Mouse (Mus musculus) G1E (cell line): ENCODE measurements at regions not wholly inside any gene's neighbourhood (a gene's known extent, or its start where the extent isn't known, plus 50 kb on each side); places are given as distances from the start of the nearest gene placed in this dataset.
"Not testable (repeated sequence)": the region's sequence is repeated elsewhere in the genome, so short reads cannot be mapped to it uniquely, and the experiment has no call there.

Source experiments
- ATAC-seq: 2 replicates; pipeline ENCODE4 v1.8.0; 2016; ENCODE audit warnings: mild to moderate bottlenecking; ENCODE audit not compliant: insufficient number of reproducible peaks, poor library complexity, low FRiP score, severe bottlenecking; ENCODE audit errors: extremely low read depth
- DNase-seq: peaks from one replicate; pipeline ENCODE4 v3.0.0; 2012; ENCODE audit warnings: low spot score
- H3K27me3 ChIP-seq: 2 replicates; pipeline ENCODE4 v1.6.1; 2012; ENCODE audit warnings: mild to moderate bottlenecking, low read length, inconsistent platforms; ENCODE audit not compliant: insufficient read depth
- H3K36me3 ChIP-seq: replicated peaks from 2 replicates; pipeline ENCODE3; 2012; ENCODE audit warnings: mild to moderate bottlenecking, inconsistent platforms
- H3K4me1 ChIP-seq: 2 replicates; pipeline ENCODE4 v1.6.1; 2012; ENCODE audit warnings: low read depth, low read length, inconsistent platforms, mixed read lengths; ENCODE audit not compliant: insufficient read depth
- H3K4me3 ChIP-seq: 2 replicates; pipeline ENCODE4 v1.5.1; 2012; ENCODE audit warnings: low read depth, mild to moderate bottlenecking, inconsistent platforms, low read length, moderate library complexity, mixed read lengths
- H3K9me3 ChIP-seq: replicated peaks from 2 replicates; pipeline ENCODE4 v1.6.1; 2012; ENCODE audit warnings: inconsistent platforms
- CTCF ChIP-seq: IDR thresholded peaks from 2 replicates; pipeline ENCODE4 v1.5.1; 2012; ENCODE audit warnings: low read depth, low read length, inconsistent platforms, mixed read lengths
- GATA1 ChIP-seq: IDR thresholded peaks from 2 replicates; pipeline ENCODE4 v1.6.1; 2012; ENCODE audit warnings: borderline replicate concordance, low read length, inconsistent platforms, mixed read lengths
- GATA2 ChIP-seq: IDR thresholded peaks from 2 replicates; pipeline ENCODE4 v1.6.1; 2012; ENCODE audit warnings: low read depth, low read length, inconsistent platforms, borderline replicate concordance
- POLR2AphosphoS5 ChIP-seq: IDR thresholded peaks from 2 replicates; pipeline ENCODE4 v1.6.1; 2012; ENCODE audit warnings: low read depth, low read length, inconsistent platforms; ENCODE audit not compliant: insufficient replicate concordance
- TAL1 ChIP-seq: conservative IDR thresholded peaks from 2 replicates; pipeline ENCODE4 v1.6.1; 2012; ENCODE audit warnings: low read depth, low read length, inconsistent platforms, mixed read lengths

GRCm38 (mm10) chr17:4024384-4024783 lies 328.3 kb upstream of the Nox3 start:
- Histone ChIP-seq H3K36me3 (no peaks in the 10 kb centered on the region), H3K9me3 (no peaks in the 10 kb centered on the region), H3K27me3 (no peaks in the 10 kb centered on the region), H3K4me3 (no peak overlapping the region), H3K4me1 (no peaks in the 10 kb centered on the region)
- TF ChIP-seq GATA1 (no peak), TAL1 (no peak), CTCF (no peak), GATA2 (no peak)
- DNase-seq (no peak), ATAC-seq (no peak)

DNA sequence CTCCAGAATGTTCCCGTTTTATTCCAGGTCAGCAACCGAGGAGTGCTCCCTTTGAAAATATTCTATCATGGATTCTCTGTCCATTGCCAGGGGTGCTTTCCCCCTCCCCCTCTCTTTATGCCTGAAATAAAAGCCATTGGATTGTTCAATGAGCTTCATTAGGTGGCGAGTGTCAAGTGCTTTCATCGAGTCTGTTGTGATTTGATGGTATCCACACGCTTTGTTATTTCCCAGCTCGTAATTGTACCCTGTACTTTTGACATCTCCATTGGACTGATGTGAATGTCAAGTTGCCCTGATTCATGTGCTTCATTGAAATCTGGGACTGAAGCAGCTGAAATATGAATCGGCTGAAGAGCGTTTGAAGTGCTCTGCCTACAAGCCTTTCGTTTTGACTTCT lies 333.1 kb upstream of the Nox3 start:
- no peak for DNase-seq
- TF ChIP-seq TAL1 (no peak), GATA1 (no peak), CTCF (no peak), GATA2 (no peak), POLR2AphosphoS5 (no peak)
- H3K4me3 ChIP-seq, result no peak overlapping the region
- no peaks in the 10 kb centered on the region for H3K27me3 ChIP-seq
- no peaks in the 10 kb centered on the region for H3K4me1 ChIP-seq
- no peaks in the 10 kb centered on the region for H3K9me3 ChIP-seq
- H3K36me3 ChIP-seq, result no peaks in the 10 kb centered on the region
- no peak for ATAC-seq

DNA sequence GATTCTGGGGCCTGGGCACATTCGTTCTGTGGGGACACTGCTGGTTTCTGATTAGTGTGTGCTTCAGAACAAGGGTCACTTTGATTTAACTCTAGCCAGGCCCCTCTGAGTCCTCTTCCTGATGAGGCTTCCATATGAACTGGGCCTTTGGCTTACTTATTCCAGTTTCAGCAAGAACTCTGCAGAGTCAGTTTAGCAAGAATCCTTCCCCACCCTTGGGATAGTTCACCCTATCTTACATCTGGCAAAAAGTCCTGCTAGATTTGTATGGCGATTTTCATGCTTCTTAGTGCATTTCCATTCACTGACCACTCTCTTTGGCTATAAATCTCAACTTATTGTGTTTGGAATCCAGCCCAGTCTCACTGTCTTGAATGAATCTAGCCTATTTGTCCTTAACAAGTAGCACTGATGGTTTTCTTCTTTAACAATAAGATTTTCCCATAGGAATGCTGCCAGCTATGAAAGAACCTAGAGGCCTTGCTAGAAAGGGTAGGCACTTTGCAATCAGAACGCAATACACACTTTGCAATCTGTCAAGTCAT lies 338.8 kb upstream of the Nox3 start:
- no peak for DNase-seq
- Histone ChIP-seq H3K4me3 (no peak overlapping the region), H3K4me1 (no peaks in the 10 kb centered on the region), H3K27me3 (no peaks in the 10 kb centered on the region), H3K36me3 (no peaks in the 10 kb centered on the region), H3K9me3 (no peaks in the 10 kb centered on the region)
- TF ChIP-seq POLR2AphosphoS5 (no peak), GATA1 (no peak), TAL1 (no peak), CTCF (no peak), GATA2 (no peak)
- ATAC-seq, result no peak

GRCm38 (mm10) chr17:4040104-4040664 lies 344.1 kb upstream of the Nox3 start:
- Histone ChIP-seq H3K36me3 (no peaks in the 10 kb centered on the region), H3K27me3 (no peaks in the 10 kb centered on the region), H3K4me1 (no peaks in the 10 kb centered on the region), H3K9me3 (no peaks in the 10 kb centered on the region), H3K4me3 (no peak overlapping the region)
- ATAC-seq (no peak), DNase-seq (no peak)
- TF ChIP-seq CTCF (no peak), GATA1 (no peak), TAL1 (no peak), POLR2AphosphoS5 (no peak), GATA2 (no peak)

- not testable (repeated sequence) for ATAC-seq, H3K4me1 ChIP-seq, H3K4me3 ChIP-seq, H3K36me3 ChIP-seq, DNase-seq, H3K9me3 ChIP-seq, H3K27me3 ChIP-seq
Measured at GRCm38 (mm10) chr17:4060186-4060585, 364.1 kb upstream of the Nox3 start.

GRCm38 (mm10) chr17:4073381-4073780 lies 377.3 kb upstream of the Nox3 start:
- ATAC-seq (no peak), DNase-seq (no peak)
- H3K4me3 ChIP-seq, result no peak overlapping the region
- H3K4me1 ChIP-seq, result no peaks in the 10 kb centered on the region
- H3K9me3 ChIP-seq, result no peaks in the 10 kb centered on the region
- H3K36me3 ChIP-seq, result no peaks in the 10 kb centered on the region
- no peaks in the 10 kb centered on the region for H3K27me3 ChIP-seq
- TF ChIP-seq GATA2 (no peak), POLR2AphosphoS5 (no peak), TAL1 (no peak), GATA1 (no peak), CTCF (no peak)

DNA sequence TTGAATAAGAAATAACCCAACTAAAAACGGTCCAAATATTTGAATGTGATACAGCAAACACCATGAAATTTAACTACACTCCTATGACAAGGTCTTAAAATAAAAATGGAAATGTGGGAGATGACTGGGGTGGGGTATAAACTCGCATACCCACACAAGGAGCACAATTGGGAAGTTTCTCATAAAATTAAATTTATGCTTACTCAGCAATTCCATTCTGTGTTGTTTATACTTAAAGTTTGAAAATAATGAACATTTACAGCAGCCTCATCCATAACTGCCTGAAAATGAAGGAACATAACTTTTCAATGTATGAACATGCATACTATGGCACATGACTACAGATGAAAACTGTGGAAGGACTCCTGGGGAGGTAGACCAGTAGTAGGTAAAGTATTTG lies 384.5 kb upstream of the Nox3 start:
- H3K9me3 ChIP-seq, result no peaks in the 10 kb centered on the region
- no peak overlapping the region for H3K4me3 ChIP-seq
- H3K4me1 ChIP-seq, result no peaks in the 10 kb centered on the region
- ATAC-seq (no peak), DNase-seq (no peak)
- H3K27me3 ChIP-seq, result no peaks in the 10 kb centered on the region
- TF ChIP-seq GATA2, result no peak
- TF ChIP-seq TAL1, result no peak
- TF ChIP-seq POLR2AphosphoS5, result no peak
- no peak for TF ChIP-seq GATA1
- no peak for TF ChIP-seq CTCF
- no peaks in the 10 kb centered on the region for H3K36me3 ChIP-seq
